ENCODE assay signal across 20 mouse cellular contexts in the genomic region with DNA sequence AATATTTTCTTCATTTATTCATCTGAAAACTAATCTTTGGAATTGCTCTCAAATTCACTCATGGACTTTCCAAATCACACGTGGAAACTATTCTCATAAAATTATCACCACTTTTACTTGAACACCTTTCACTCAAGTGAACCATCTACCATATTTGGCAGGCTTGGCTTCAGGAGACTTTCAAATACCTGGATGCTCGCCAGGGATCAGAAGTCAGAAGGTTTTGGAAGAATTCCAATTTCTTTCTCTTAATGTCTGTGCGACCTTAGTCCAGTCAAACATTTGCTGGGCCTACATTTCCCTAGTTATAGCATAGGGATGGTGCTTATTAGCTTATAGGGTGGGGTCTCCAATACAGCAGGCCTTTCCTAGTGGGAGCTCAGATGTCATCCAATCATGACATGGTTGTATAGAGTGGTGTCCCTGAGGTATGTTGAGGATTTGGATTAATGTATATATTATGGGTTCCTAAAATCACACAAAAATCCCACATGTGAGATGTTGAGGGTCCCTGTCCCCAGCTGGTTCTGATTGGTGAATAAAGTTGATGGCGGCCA.
A peak's percentile ranks its signal among the peaks of the same experiment; 100 is the strongest.
DNase-seq lines count a peak whose midpoint lies in the region; ATAC-seq and TF ChIP-seq lines count a peak whose summit lies in the region.
"Had no signal": no experiment of that assay in that cellular context is flagged by ENCODE, and none has a peak within 500 bp of the region (broad histone marks: within the 10 kb centered on the region; RNA-seq: fewer than 3 reads in every experiment).

No protein-coding gene starts in this region.

- no peak overlapping the region for H3K27ac ChIP-seq in kidney, embryonic 16.5 days (ENCODE audit: low read length)
- H3K27ac ChIP-seq in liver, postnatal 0 days (ENCODE audit: low read depth), result no peak overlapping the region
- no peak overlapping the region for H3K27ac ChIP-seq in liver, embryonic 12.5 days
- no peak overlapping the region for H3K27ac ChIP-seq in hindbrain, embryonic 11.5 days (ENCODE audit: low read depth, low read length)
- H3K27ac ChIP-seq: embryonic facial prominence, embryonic 15.5 days; heart, embryonic 13.5 days; hindbrain, embryonic 13.5 days; limb, embryonic 15.5 days had no signal

- TF ChIP-seq EP300 in liver, postnatal 0 days (IDR thresholded peaks at IDR 0.05; ENCODE audit: low read depth), result no peak

- WGBS in kidney, embryonic 16.5 days, result 62% methylated on average over 4 of the region's 4 CpGs
- WGBS in liver, postnatal 0 days (ENCODE audit: insufficient replicate concordance), result 64% methylated on average over 4 of the region's 4 CpGs
- WGBS in liver, embryonic 12.5 days (ENCODE audit: insufficient replicate concordance), result 59% methylated on average over 4 of the region's 4 CpGs
- WGBS in hindbrain, embryonic 11.5 days, result 88% methylated on average over 4 of the region's 4 CpGs

- no peaks in the 10 kb centered on the region for H3K4me1 ChIP-seq in kidney, embryonic 16.5 days (ENCODE audit: insufficient read depth, low read length)
- peaks cover 3% of the 10 kb centered on the region; the same call in 1 of the 2 replicates for H3K4me1 ChIP-seq in liver, postnatal 0 days (ENCODE audit: insufficient read depth)
- H3K4me1 ChIP-seq in liver, embryonic 12.5 days, result no peaks in the 10 kb centered on the region
- no peaks in the 10 kb centered on the region for H3K4me1 ChIP-seq in hindbrain, embryonic 11.5 days (replicated peaks; ENCODE audit: control insufficient read depth, insufficient read depth, low read length)
- H3K4me1 ChIP-seq: embryonic facial prominence, embryonic 15.5 days; limb, embryonic 15.5 days had no signal

- H3K36me3 ChIP-seq in kidney, embryonic 16.5 days (ENCODE audit: insufficient read depth, low read length), result no peaks in the 10 kb centered on the region
- H3K36me3 ChIP-seq in liver, postnatal 0 days (replicated peaks; ENCODE audit: insufficient read depth, low read length), result no peaks in the 10 kb centered on the region
- H3K36me3 ChIP-seq in liver, embryonic 12.5 days, result no peaks in the 10 kb centered on the region
- no peaks in the 10 kb centered on the region for H3K36me3 ChIP-seq in hindbrain, embryonic 11.5 days (ENCODE audit: control insufficient read depth, insufficient read depth, low read length)
- H3K36me3 ChIP-seq: embryonic facial prominence, embryonic 15.5 days; heart, embryonic 13.5 days; hindbrain, embryonic 13.5 days; limb, embryonic 15.5 days had no signal

- no peaks in the 10 kb centered on the region for H3K27me3 ChIP-seq in kidney, embryonic 16.5 days (ENCODE audit: insufficient read depth, low read length)
- H3K27me3 ChIP-seq in liver, postnatal 0 days (ENCODE audit: insufficient read depth, low read length), result no peaks in the 10 kb centered on the region
- H3K27me3 ChIP-seq in liver, embryonic 12.5 days (replicated peaks), result no peaks in the 10 kb centered on the region
- H3K27me3 ChIP-seq in hindbrain, embryonic 11.5 days (ENCODE audit: control insufficient read depth, insufficient read depth, low read length), result no peaks in the 10 kb centered on the region
- H3K27me3 ChIP-seq: embryonic facial prominence, embryonic 15.5 days; heart, embryonic 13.5 days; hindbrain, embryonic 13.5 days; limb, embryonic 15.5 days; Patski had no signal

- peak; percentile 34 for DNase-seq in adrenal gland, postnatal 10 days
- no peak for DNase-seq in adrenal gland, adult 18-20 months (ENCODE audit: low spot score in 2 of 2)
- peak; percentile 73 for DNase-seq in kidney, adult 11 months
- peak; percentile 20 for DNase-seq in liver, postnatal 0 days
- DNase-seq in urinary bladder, postnatal 4 days (ENCODE audit: low spot score in 2 of 2), result no peak
- no peak for DNase-seq in hindbrain, embryonic 11.5 days (ENCODE audit: low spot score)
- DNase-seq: adrenal gland, postnatal 25 days; cerebellum, adult 11 months; cerebellum, postnatal 14 days; retina, postnatal 1 day; thymus, adult 2 months had no signal

- TF ChIP-seq CTCF in liver, postnatal 0 days (IDR thresholded peaks at IDR 0.05; ENCODE audit: low read depth), result no peak

- no peak for ATAC-seq in kidney, embryonic 16.5 days (ENCODE audit: low FRiP score, low TSS enrichment)
- peak; percentile 36; the same call in 1 of the 2 replicates for ATAC-seq in liver, postnatal 0 days
- no peak for ATAC-seq in liver, embryonic 12.5 days
- ATAC-seq in hindbrain, embryonic 11.5 days (ENCODE audit: low FRiP score), result no peak
- ATAC-seq: inflammation-experienced regulatory T-cells, adult 6 months; Patski had no signal

- no peak overlapping the region for H3K4me3 ChIP-seq in kidney, embryonic 16.5 days (ENCODE audit: low read length)
- H3K4me3 ChIP-seq in liver, postnatal 0 days (ENCODE audit: low read depth, low read length), result no peak overlapping the region
- no peak overlapping the region for H3K4me3 ChIP-seq in liver, embryonic 12.5 days
- no peak overlapping the region for H3K4me3 ChIP-seq in hindbrain, embryonic 11.5 days (ENCODE audit: low read depth, low read length)
- H3K4me3 ChIP-seq: embryonic facial prominence, embryonic 15.5 days; heart, embryonic 13.5 days; hindbrain, embryonic 13.5 days; limb, embryonic 15.5 days had no signal

- no peak overlapping the region for H3K4me2 ChIP-seq in kidney, embryonic 16.5 days (replicated peaks; ENCODE audit: low read depth, low read length)
- no peak overlapping the region for H3K4me2 ChIP-seq in liver, postnatal 0 days (ENCODE audit: low read depth, low read length)
- no peak overlapping the region for H3K4me2 ChIP-seq in liver, embryonic 12.5 days
- H3K4me2 ChIP-seq in hindbrain, embryonic 11.5 days (replicated peaks; ENCODE audit: low read depth, low read length), result no peak overlapping the region
- H3K4me2 ChIP-seq: embryonic facial prominence, embryonic 15.5 days; heart, embryonic 13.5 days; hindbrain, embryonic 13.5 days; limb, embryonic 15.5 days; midbrain, embryonic 11.5 days had no signal

- H3K9me3 ChIP-seq in kidney, embryonic 16.5 days (ENCODE audit: low read length), result no peaks in the 10 kb centered on the region
- H3K9me3 ChIP-seq in liver, postnatal 0 days (ENCODE audit: low read length), result no peaks in the 10 kb centered on the region
- H3K9me3 ChIP-seq in liver, embryonic 12.5 days (replicated peaks), result no peaks in the 10 kb centered on the region
- H3K9me3 ChIP-seq in hindbrain, embryonic 11.5 days (ENCODE audit: control insufficient read depth, low read length), result no peaks in the 10 kb centered on the region
- H3K9me3 ChIP-seq: embryonic facial prominence, embryonic 15.5 days; heart, embryonic 13.5 days; hindbrain, embryonic 13.5 days; limb, embryonic 15.5 days had no signal

- no peak overlapping the region for H3K9ac ChIP-seq in kidney, embryonic 16.5 days (replicated peaks; ENCODE audit: low read length)
- no peak overlapping the region for H3K9ac ChIP-seq in liver, postnatal 0 days (replicated peaks)
- H3K9ac ChIP-seq in liver, embryonic 12.5 days, result no peak overlapping the region
- H3K9ac ChIP-seq in hindbrain, embryonic 11.5 days (ENCODE audit: low read depth, low read length), result no peak overlapping the region
- H3K9ac ChIP-seq: embryonic facial prominence, embryonic 15.5 days; heart, embryonic 13.5 days; hindbrain, embryonic 13.5 days; limb, embryonic 15.5 days had no signal

Comparison
In these comparisons a context has a peak if more than half of its experiments do, and no peak if none do; other contexts are left out.
1. DNase-seq: peak in adrenal gland, postnatal 10 days (single experiment), kidney, adult 11 months (single experiment) and liver, postnatal 0 days (single experiment); none in adrenal gland, adult 18-20 months (0 of 2), urinary bladder, postnatal 4 days (0 of 2) and hindbrain, embryonic 11.5 days (single experiment).